Mouse (Mus musculus) heart, adult 2 months (tissue): ENCODE measurements around the gene Hoxb6. TPM values are rescaled to one million over a fixed set of nuclear protein-coding genes. Genes with fewer than 3 reads are reported as not detected.

ENCODE experiments used
- DNase-seq, 2 experiments: peaks; one replicate each; pipeline ENCODE4 v3.0.0; 2021
- H3K27ac ChIP-seq: fragments of 200-600 bp; 2 replicates; pipeline ENCODE4 v1.8.1; 2022
- H3K27me3 ChIP-seq: fragments of 200-500 bp; 2 replicates; pipeline ENCODE4 v1.6.1; 2012; ENCODE audit warnings: mild to moderate bottlenecking, low read length, inconsistent platforms, mixed read lengths; ENCODE audit not compliant: control insufficient read depth, insufficient read depth
- H3K36me3 ChIP-seq: fragments of 200-500 bp; 2 replicates; pipeline ENCODE4 v1.6.1; 2012; ENCODE audit warnings: low read length, inconsistent platforms; ENCODE audit not compliant: control insufficient read depth, insufficient read depth
- H3K4me1 ChIP-seq: fragments of 200-500 bp; 2 replicates; pipeline ENCODE4 v1.6.1; 2011; ENCODE audit warnings: low read length; ENCODE audit not compliant: control insufficient read depth, insufficient read depth
- H3K4me3 ChIP-seq: fragments of 200-600 bp; 2 replicates; pipeline ENCODE4 v1.8.1; 2022
- H3K79me2 ChIP-seq: fragments of 200-500 bp; replicated peaks from 2 replicates; pipeline ENCODE4 v1.6.1; 2012; ENCODE audit warnings: mild to moderate bottlenecking, inconsistent platforms, low read length, moderate library complexity, mixed read lengths; ENCODE audit not compliant: control insufficient read depth, insufficient read depth
- H3K9ac ChIP-seq: fragments of 200-500 bp; 2 replicates; pipeline ENCODE4 v1.6.1; 2012; ENCODE audit warnings: low read depth, mild to moderate bottlenecking, control low read depth, inconsistent platforms, low read length, mixed read lengths
- CTCF ChIP-seq: fragments of 200-600 bp; IDR thresholded peaks from 2 replicates; pipeline ENCODE4 v1.8.1; 2022; ENCODE audit warnings: antibody characterized with exemption, mild to moderate bottlenecking, moderate library complexity
- EP300 ChIP-seq: fragments of 200-500 bp; IDR thresholded peaks from 2 replicates; pipeline ENCODE4 v1.6.1; 2011; ENCODE audit warnings: low read depth, low read length, control low read depth; ENCODE audit not compliant: insufficient read depth
- POLR2A ChIP-seq: fragments of 200-500 bp; IDR thresholded peaks from 2 replicates; pipeline ENCODE4 v1.6.1; 2011; ENCODE audit warnings: mild to moderate bottlenecking, low read depth, low read length, control low read depth; ENCODE audit not compliant: insufficient read depth
- WGBS: fragments of 180-500 bp; shearing (Covaris S2); methylation state at CpG from one replicate; pipeline ENCODE4 v1.1.7; 2018; 5-methylcytosine and 5-hydroxymethylcytosine counted together
- intact Hi-C: fragments of 180-260 bp; cut with DNase I; formaldehyde crosslinking; loops from one replicate; pipeline ENCODE4 v1.15.1; 2025
- polyA plus RNA-seq: library from polyadenylated mRNA; depleted of rRNA; stranded (reverse); fragments of >200 nt; gene quantifications from 2 replicates; pipeline ENCODE4 v1.2.3, GENCODE M21; 2012
- total RNA-seq, 2 experiments: library from RNA; stranded (reverse); gene quantifications; 2 replicates each; pipeline ENCODE4 v1.2.3; 2021

Gene Hoxb6
- total and polyA plus RNA-seq, 3 experiments, result not detected

DNA sequence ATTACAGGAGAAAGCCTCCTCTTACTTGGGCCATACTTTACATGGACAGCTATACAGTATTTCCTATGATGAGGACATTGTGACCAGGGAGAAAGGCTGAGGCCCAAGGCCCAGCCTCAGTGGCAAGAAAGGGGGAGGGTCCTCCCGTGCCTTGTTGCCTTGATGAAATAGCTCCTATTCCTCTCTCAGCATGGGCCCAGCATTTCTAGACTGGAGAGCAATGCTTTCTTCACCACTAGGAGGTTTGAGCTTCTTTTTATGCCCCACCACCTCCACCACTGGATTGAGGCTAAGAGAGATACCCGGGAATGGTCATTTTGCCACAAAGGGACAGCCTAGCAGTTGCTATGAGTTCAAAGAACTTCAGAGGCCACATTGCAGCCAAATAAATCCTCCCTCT is 4.7 kb downstream of the Hoxb6 start:
- Histone ChIP-seq H3K27me3 (peaks cover 55% of the 10 kb centered on the region), H3K4me3 (no peak overlapping the region), H3K27ac (no peak overlapping the region), H3K36me3 (no peaks in the 10 kb centered on the region), H3K79me2 (no peaks in the 10 kb centered on the region), H3K4me1 (no peaks in the 10 kb centered on the region), H3K9ac (no peak overlapping the region)
- no peak for TF ChIP-seq POLR2A
- no peak for TF ChIP-seq EP300
- TF ChIP-seq CTCF, result no peak
- 5% methylated on average over 2 of the region's 2 CpGs for WGBS
- DNase-seq, result no peak
- intact Hi-C loops, result no loop called here

- Histone ChIP-seq H3K9ac (no peak overlapping the region), H3K27me3 (peaks cover 55% of the 10 kb centered on the region), H3K79me2 (no peaks in the 10 kb centered on the region), H3K4me1 (no peaks in the 10 kb centered on the region), H3K36me3 (no peaks in the 10 kb centered on the region), H3K27ac (no peak overlapping the region), H3K4me3 (no peak overlapping the region)
- no peak for DNase-seq
- intact Hi-C loops, result no loop called here
- TF ChIP-seq POLR2A (no peak), CTCF (no peak), EP300 (no peak)
- 14% methylated on average over 3 of the region's 3 CpGs for WGBS
Observed at GRCm38 (mm10) chr11:96297428-96297827, 5.2 kb downstream of the Hoxb6 start.

DNA sequence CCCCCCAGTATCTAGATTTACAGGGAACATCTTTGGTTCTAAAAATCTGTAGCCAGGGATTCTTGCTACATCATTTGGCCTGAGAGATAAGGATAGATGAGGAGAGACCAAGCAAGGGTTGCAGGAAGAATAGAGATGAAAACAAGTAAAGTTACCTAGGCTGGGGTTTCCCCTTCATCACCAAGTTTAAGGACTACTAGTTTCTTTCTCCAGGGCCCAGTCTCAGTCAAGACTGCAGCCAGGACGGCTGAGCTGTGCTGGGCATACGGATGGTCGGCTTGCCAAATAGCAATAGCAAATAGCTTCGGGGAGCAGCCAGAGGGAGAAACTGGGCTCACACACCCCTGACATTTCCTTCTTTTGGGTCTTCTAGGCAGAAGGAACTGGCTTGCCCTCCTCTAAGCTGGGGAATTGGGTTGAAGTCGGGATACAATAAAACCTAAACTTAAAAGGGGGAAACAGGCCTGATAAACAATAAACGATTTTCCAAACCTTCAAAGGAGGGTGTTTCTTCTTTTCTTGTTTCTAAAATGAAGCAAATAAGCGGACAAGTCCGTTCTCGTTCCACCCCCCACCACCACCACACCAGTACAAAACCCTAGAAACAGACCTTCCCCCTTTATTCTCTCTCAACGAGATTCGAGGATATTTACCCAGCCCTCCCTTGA is 5.8 kb downstream of the Hoxb6 start:
- peaks cover 55% of the 10 kb centered on the region for H3K27me3 ChIP-seq
- no peaks in the 10 kb centered on the region for H3K79me2 ChIP-seq

GRCm38 (mm10) chr11:96298895-96299667 is 6.8 kb downstream of the Hoxb6 start:
- H3K79me2 ChIP-seq, result no peaks in the 10 kb centered on the region
- H3K4me1 ChIP-seq, result no peaks in the 10 kb centered on the region
- TF ChIP-seq POLR2A (no peak), CTCF (no peak), EP300 (no peak)
- peak in 1 of 2 experiments; percentile 45 for DNase-seq
- peak overlapping the region; percentile 38; the same call in 1 of the 2 replicates for H3K4me3 ChIP-seq
- peaks cover 55% of the 10 kb centered on the region for H3K27me3 ChIP-seq
- H3K9ac ChIP-seq, result no peak overlapping the region
- intact Hi-C loops, result no loop called here
- H3K36me3 ChIP-seq, result no peaks in the 10 kb centered on the region
- no peak overlapping the region for H3K27ac ChIP-seq
- WGBS, result 2% methylated on average over 66 of the region's 66 CpGs

More for the DNA sequence above, 5.8 kb downstream of the Hoxb6 start:
- no peak for TF ChIP-seq CTCF
- TF ChIP-seq EP300, result no peak
- TF ChIP-seq POLR2A, result no peak
- no peak overlapping the region for H3K4me3 ChIP-seq
- DNase-seq, result no peak
- WGBS, result 9% methylated on average over 11 of the region's 11 CpGs
- no peaks in the 10 kb centered on the region for H3K4me1 ChIP-seq
- intact Hi-C loops, result no loop called here
- no peaks in the 10 kb centered on the region for H3K36me3 ChIP-seq
- H3K9ac ChIP-seq, result no peak overlapping the region
- no peak overlapping the region for H3K27ac ChIP-seq

DNA sequence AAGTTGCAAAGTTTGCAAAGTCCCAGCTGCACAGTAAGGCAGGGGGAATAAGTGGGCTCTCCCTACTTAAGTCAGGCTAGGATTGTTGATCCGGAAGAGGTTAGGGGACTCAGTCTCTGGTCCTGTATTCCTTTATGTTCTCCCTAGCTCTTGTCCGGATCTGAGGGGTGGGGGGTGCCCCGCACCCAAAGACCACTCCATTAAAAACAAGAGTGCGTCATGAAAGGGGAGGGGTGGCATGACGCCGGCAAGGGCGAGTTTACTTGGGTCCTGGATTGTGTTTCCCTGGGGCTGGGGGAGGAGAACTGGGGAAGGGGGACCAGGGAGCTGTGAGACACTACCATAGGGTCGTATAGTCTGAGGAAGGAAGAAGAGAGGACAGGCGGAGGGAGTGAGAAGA is 7.5 kb downstream of the Hoxb6 start:
- peaks cover 55% of the 10 kb centered on the region for H3K27me3 ChIP-seq
- intact Hi-C loops, result loop anchor here (5.0 kb wide), 2 partner anchors 238 to 253 kb away; no protein-coding TSS in a partner anchor
- 6% methylated on average over 9 of the region's 9 CpGs for WGBS
- DNase-seq, result no peak
- H3K4me1 ChIP-seq, result no peaks in the 10 kb centered on the region
- no peak for TF ChIP-seq EP300
- no peak for TF ChIP-seq CTCF
- TF ChIP-seq POLR2A, result no peak
- H3K27ac ChIP-seq, result no peak overlapping the region
- no peaks in the 10 kb centered on the region for H3K79me2 ChIP-seq
- no peaks in the 10 kb centered on the region for H3K36me3 ChIP-seq
- no peak overlapping the region for H3K9ac ChIP-seq
- H3K4me3 ChIP-seq, result no peak overlapping the region
